Mouse (Mus musculus) embryonic facial prominence, embryonic 14.5 days (tissue): ENCODE measurements around the gene Fkbp5. TPM values are rescaled to one million over a fixed set of nuclear protein-coding genes. Genes with fewer than 3 reads are reported as not detected.
A peak's percentile ranks its signal among the peaks of the same experiment; 100 is the strongest.

ENCODE experiments used
- ATAC-seq: fragments of 200-750 bp; cut with Nextera tagmentation; 2 replicates; pipeline ENCODE4 v1.8.0; 2017; ENCODE audit warnings: low read depth, moderate number of reproducible peaks, moderate TSS enrichment
- DNase-seq: peaks from one replicate; pipeline ENCODE4 v3.0.0-alpha.2; 2015; ENCODE audit warnings: low spot score
- H3K27ac ChIP-seq: fragments of 300-500 bp; sonication (generic); replicated peaks from 2 replicates; pipeline ENCODE4 v1.5.1; 2014; ENCODE audit warnings: low read depth, mild to moderate bottlenecking, low read length, moderate library complexity
- H3K27me3 ChIP-seq: fragments of 300-500 bp; sonication (generic); replicated peaks from 2 replicates; pipeline ENCODE4 v1.6.1; 2014; ENCODE audit warnings: low read length; ENCODE audit not compliant: control insufficient read depth, insufficient read depth
- H3K36me3 ChIP-seq: fragments of 300-500 bp; sonication (generic); 2 replicates; pipeline ENCODE4 v1.6.1; 2014; ENCODE audit warnings: low read length, mixed read lengths; ENCODE audit not compliant: control insufficient read depth, insufficient read depth
- H3K4me1 ChIP-seq: fragments of 300-500 bp; sonication (generic); 2 replicates; pipeline ENCODE4 v1.6.1; 2014; ENCODE audit warnings: antibody characterized with exemption, low read length; ENCODE audit not compliant: control insufficient read depth, insufficient read depth
- H3K4me2 ChIP-seq: fragments of 300-500 bp; sonication (generic); 2 replicates; pipeline ENCODE4 v1.6.1; 2014; ENCODE audit warnings: low read depth, mild to moderate bottlenecking, low read length, moderate library complexity, mixed read lengths
- H3K4me3 ChIP-seq: fragments of 300-500 bp; sonication (generic); 2 replicates; pipeline ENCODE4 v1.5.1; 2014; ENCODE audit warnings: low read depth, mild to moderate bottlenecking, low read length
- H3K9ac ChIP-seq: fragments of 300-500 bp; sonication (generic); 2 replicates; pipeline ENCODE4 v1.6.1; 2014; ENCODE audit warnings: low read depth, mild to moderate bottlenecking, low read length, moderate library complexity, mixed read lengths
- H3K9me3 ChIP-seq: fragments of 300-500 bp; sonication (generic); 2 replicates; pipeline ENCODE4 v1.6.1; 2016; ENCODE audit warnings: low read length; ENCODE audit not compliant: control insufficient read depth
- WGBS: fragments of 180-500 bp; shearing (Covaris S2); extraction: QIAGEN DNeasy Blood & Tissue Kit; methylation state at CpG from one replicate; pipeline ENCODE4 v1.1.7; 2014; 5-methylcytosine and 5-hydroxymethylcytosine counted together
- polyA plus RNA-seq: library from polyadenylated mRNA; unstranded; fragments of >200 nt; fragmentation: Nextera tagmentation; extraction: Ambion mirVana; gene quantifications from 2 replicates; pipeline ENCODE4 v1.2.1, GENCODE M21; 2014

The Fkbp5 gene
- polyA plus RNA-seq, 1 experiment from 2014 or later: 11.7 TPM

- ATAC-seq (no peak), DNase-seq (no peak)
- no peaks in the 10 kb centered on the region for H3K9me3 ChIP-seq
- H3K4me1 ChIP-seq: peaks cover 14% of the 10 kb centered on the region
- no peak overlapping the region for H3K4me2 ChIP-seq
- no peaks in the 10 kb centered on the region for H3K27me3 ChIP-seq
- 65% methylated on average over 6 of the region's 6 CpGs for WGBS
- no peak overlapping the region for H3K9ac ChIP-seq
- H3K4me3 ChIP-seq: no peak overlapping the region
- no peaks in the 10 kb centered on the region for H3K36me3 ChIP-seq
- H3K27ac ChIP-seq: no peak overlapping the region
Observed at GRCm38 (mm10) chr17:28448225-28448624, 69.1 kb downstream of the Fkbp5 start.

- ATAC-seq (no peak), DNase-seq (no peak)
- H3K9ac ChIP-seq: no peak overlapping the region
- H3K4me2 ChIP-seq: no peak overlapping the region
- H3K4me1 ChIP-seq: peaks cover 10% of the 10 kb centered on the region; the same call in 1 of the 2 replicates
- H3K27me3 ChIP-seq: no peaks in the 10 kb centered on the region
- no peak overlapping the region for H3K4me3 ChIP-seq
- H3K9me3 ChIP-seq: no peaks in the 10 kb centered on the region
- no peaks in the 10 kb centered on the region for H3K36me3 ChIP-seq
- WGBS: 73% methylated on average over 7 of the region's 7 CpGs
- H3K27ac ChIP-seq: no peak overlapping the region
Observed at GRCm38 (mm10) chr17:28447789-28448188, 69.5 kb downstream of the Fkbp5 start.

GRCm38 (mm10) chr17:28446820-28447168 lies 70.5 kb downstream of the Fkbp5 start:
- Histone ChIP-seq H3K4me2 (no peak overlapping the region), H3K27me3 (no peaks in the 10 kb centered on the region), H3K4me3 (no peak overlapping the region), H3K36me3 (no peaks in the 10 kb centered on the region), H3K4me1 (no peaks in the 10 kb centered on the region; the same call in 1 of the 2 replicates), H3K9ac (no peak overlapping the region), H3K9me3 (no peaks in the 10 kb centered on the region), H3K27ac (no peak overlapping the region)
- no peak for DNase-seq
- ATAC-seq: no peak
- 81% methylated on average over 5 of the region's 5 CpGs for WGBS

- Histone ChIP-seq H3K27ac (no peak overlapping the region), H3K9ac (no peak overlapping the region), H3K9me3 (no peaks in the 10 kb centered on the region), H3K27me3 (no peaks in the 10 kb centered on the region), H3K4me2 (no peak overlapping the region), H3K4me3 (no peak overlapping the region), H3K36me3 (no peaks in the 10 kb centered on the region), H3K4me1 (no peaks in the 10 kb centered on the region; the same call in 1 of the 2 replicates)
- DNase-seq (no peak), ATAC-seq (no peak)
- 84% methylated on average over 12 of the region's 12 CpGs for WGBS
Observed at GRCm38 (mm10) chr17:28445886-28446819, 71.2 kb downstream of the Fkbp5 start.

GRCm38 (mm10) chr17:28442661-28443060 lies 74.7 kb downstream of the Fkbp5 start:
- Histone ChIP-seq H3K9ac (no peak overlapping the region), H3K27me3 (no peaks in the 10 kb centered on the region), H3K4me2 (no peak overlapping the region), H3K36me3 (0 out of 2 replicates have a peak, but pooled peaks cover 3% of the 10 kb centered on the region), H3K4me1 (no peaks in the 10 kb centered on the region; the same call in 1 of the 2 replicates), H3K4me3 (no peak overlapping the region), H3K27ac (no peak overlapping the region), H3K9me3 (no peaks in the 10 kb centered on the region)
- DNase-seq (no peak), ATAC-seq (no peak)
- 76% methylated on average over 6 of the region's 6 CpGs for WGBS

GRCm38 (mm10) chr17:28438342-28439115 lies 78.8 kb downstream of the Fkbp5 start:
- Histone ChIP-seq H3K4me2 (no peak overlapping the region), H3K36me3 (0 out of 2 replicates have a peak, but pooled peaks cover 3% of the 10 kb centered on the region), H3K4me1 (no peaks in the 10 kb centered on the region; the same call in 1 of the 2 replicates), H3K4me3 (no peak overlapping the region), H3K27me3 (no peaks in the 10 kb centered on the region), H3K9ac (no peak overlapping the region), H3K9me3 (no peaks in the 10 kb centered on the region), H3K27ac (peak overlapping the region; percentile 46; the same call in 1 of the 2 replicates)
- DNase-seq (peak; percentile 53), ATAC-seq (no peak)
- 69% methylated on average over 6 of the region's 6 CpGs for WGBS

- H3K9ac ChIP-seq: no peak overlapping the region
- no peaks in the 10 kb centered on the region for H3K9me3 ChIP-seq
- H3K4me3 ChIP-seq: no peak overlapping the region
- no peak for DNase-seq
- peak overlapping the region; percentile 46; the same call in 1 of the 2 replicates for H3K27ac ChIP-seq
- ATAC-seq: no peak
- H3K4me1 ChIP-seq: no peaks in the 10 kb centered on the region; the same call in 1 of the 2 replicates
- no peaks in the 10 kb centered on the region for H3K27me3 ChIP-seq
- H3K36me3 ChIP-seq: 0 out of 2 replicates have a peak, but pooled peaks cover 3% of the 10 kb centered on the region
- H3K4me2 ChIP-seq: no peak overlapping the region
- WGBS: 75% methylated on average over 2 of the region's 2 CpGs
Observed at GRCm38 (mm10) chr17:28437938-28438337, 79.4 kb downstream of the Fkbp5 start.

GRCm38 (mm10) chr17:28434921-28435485 lies 82.3 kb downstream of the Fkbp5 start:
- Histone ChIP-seq H3K36me3 (0 out of 2 replicates have a peak, but pooled peaks cover 3% of the 10 kb centered on the region), H3K27ac (no peak overlapping the region), H3K9me3 (no peaks in the 10 kb centered on the region), H3K4me1 (no peaks in the 10 kb centered on the region), H3K4me2 (no peak overlapping the region), H3K9ac (no peak overlapping the region), H3K4me3 (no peak overlapping the region), H3K27me3 (no peaks in the 10 kb centered on the region)
- DNase-seq: no peak
- WGBS: 77% methylated on average over 5 of the region's 5 CpGs
- no peak for ATAC-seq
